Mouse (Mus musculus) gastrocnemius, postnatal 36 days (tissue): Measurements from ENCODE around the gene Prkce. TPM values are rescaled to one million over a fixed set of nuclear protein-coding genes. Genes with fewer than 3 reads are reported as not detected.
A peak's percentile ranks its signal among the peaks of the same experiment; 100 is the strongest.

Experiments
- DNase-seq, 2 experiments: peaks; one replicate each; pipeline ENCODE4 v3.0.0; 2022
- intact Hi-C: fragments of 180-260 bp; cut with DNase I; formaldehyde crosslinking; loops from one replicate; pipeline ENCODE4 v1.15.1; 2025
- total RNA-seq, 2 experiments: library from RNA; stranded (reverse); gene quantifications; 2 replicates each; pipeline ENCODE4 v1.2.3; 2021

Prkce gene
- total RNA-seq, 2 experiments from 2014 or later, result 7.9 to 8.2 TPM

- DNase-seq, result no peak
- intact Hi-C loops, result no loop called here
Measured at GRCm38 (mm10) chr17:86392475-86392874, 224.9 kb downstream of the Prkce start.

GRCm38 (mm10) chr17:86393191-86393590, 225.6 kb downstream of the Prkce start:
- intact Hi-C loops, result no loop called here
- no peak for DNase-seq

DNA sequence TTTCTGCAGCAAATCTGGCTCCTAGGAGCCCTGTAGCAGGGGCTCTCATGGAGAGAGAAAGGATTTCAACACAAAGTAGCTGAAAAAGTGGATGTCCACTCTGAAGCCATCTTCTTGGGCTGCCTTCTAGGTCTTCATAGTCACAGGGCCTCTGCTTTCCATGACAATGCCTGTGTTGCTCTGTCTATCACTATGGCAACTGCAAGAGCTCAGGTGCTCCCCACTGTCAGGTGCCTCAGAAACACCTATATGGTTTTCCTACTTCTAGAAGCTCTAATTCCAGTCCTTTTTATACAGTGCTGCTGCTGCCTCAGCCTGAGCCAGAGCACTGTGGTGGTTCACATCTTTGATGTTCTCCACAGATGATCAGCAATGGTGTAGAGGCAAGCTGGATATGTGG, 229.5 kb downstream of the Prkce start:
- no peak for DNase-seq
- intact Hi-C loops, result loop anchor here (5.0 kb wide), 1 partner anchor 45 kb away; no protein-coding TSS in a partner anchor

- intact Hi-C loops, result loop anchor here (5.0 kb wide), 1 partner anchor 45 kb away; no protein-coding TSS in a partner anchor
- DNase-seq, result no peak
Measured at GRCm38 (mm10) chr17:86397647-86398046, 230.1 kb downstream of the Prkce start.

- intact Hi-C loops, result loop anchor here (5.0 kb wide), 1 partner anchor 46 kb away; no protein-coding TSS in a partner anchor
- no peak for DNase-seq
Measured at GRCm38 (mm10) chr17:86398226-86398625, 230.6 kb downstream of the Prkce start.

DNA sequence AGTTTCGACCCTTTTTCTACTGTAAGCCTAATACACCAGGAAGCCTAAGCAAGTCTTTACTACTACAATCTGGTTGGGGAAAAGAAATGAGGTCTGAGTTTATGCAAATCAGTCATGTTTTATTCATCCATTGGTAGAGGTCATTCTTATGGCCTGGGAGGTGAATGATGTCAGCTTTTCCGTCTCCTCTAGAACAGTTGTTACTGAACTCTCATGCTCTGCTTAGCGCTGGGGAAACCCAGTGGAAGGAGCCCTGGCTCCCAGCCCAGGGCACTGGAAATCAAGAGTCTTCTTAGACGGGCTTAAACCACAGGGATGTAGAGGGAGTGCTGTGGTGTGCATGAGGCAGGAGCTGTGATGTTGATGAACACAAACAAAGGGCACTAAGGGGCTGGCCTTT, 232.4 kb downstream of the Prkce start:
- intact Hi-C loops, result no loop called here
- DNase-seq, result no peak

DNA sequence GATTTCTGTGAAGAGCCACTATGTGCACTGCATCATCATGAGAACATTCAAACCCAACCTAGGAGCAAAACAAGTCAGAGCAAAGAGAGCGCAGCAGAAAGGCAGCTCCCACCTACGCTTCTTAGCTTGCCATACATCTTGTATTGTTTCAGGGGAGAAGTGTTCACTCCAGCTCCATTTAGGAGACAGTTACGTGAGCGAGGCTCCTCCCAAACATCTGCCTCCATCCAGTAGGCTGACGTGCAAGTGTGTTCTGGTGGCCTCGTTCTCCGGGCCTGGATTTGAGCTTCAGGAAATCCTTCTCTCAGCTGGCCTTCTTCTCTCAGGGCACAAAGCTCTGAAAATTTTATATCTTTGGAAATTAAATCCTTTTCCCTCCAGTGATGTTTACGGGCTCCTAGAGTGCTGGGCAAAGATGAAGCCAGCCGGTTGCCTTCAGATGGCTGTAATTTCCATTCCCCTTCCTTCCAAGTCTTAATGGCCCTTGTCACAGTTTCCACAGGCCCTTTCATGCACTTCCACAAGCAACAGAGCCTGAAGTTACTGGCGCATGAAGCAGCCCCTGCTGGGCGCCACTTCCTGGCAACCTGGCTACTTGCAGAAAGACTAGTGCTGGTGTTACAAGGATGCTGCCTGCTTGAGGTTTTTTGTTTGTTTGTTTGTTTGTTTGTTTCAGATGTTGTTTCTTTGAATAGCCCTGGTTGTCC, 237.4 kb downstream of the Prkce start:
- intact Hi-C loops, result no loop called here
- no peak for DNase-seq

- no peak for DNase-seq
- intact Hi-C loops, result no loop called here
Measured at GRCm38 (mm10) chr17:86405644-86406043, 238.1 kb downstream of the Prkce start.

- no peak for DNase-seq
- intact Hi-C loops, result no loop called here
Measured at GRCm38 (mm10) chr17:86407921-86408613, 240.5 kb downstream of the Prkce start.

GRCm38 (mm10) chr17:86408614-86409006, 241.0 kb downstream of the Prkce start:
- intact Hi-C loops, result no loop called here
- DNase-seq, result no peak

- intact Hi-C loops, result no loop called here
- DNase-seq, result no peak
Measured at GRCm38 (mm10) chr17:86409485-86409884, 241.9 kb downstream of the Prkce start.

DNA sequence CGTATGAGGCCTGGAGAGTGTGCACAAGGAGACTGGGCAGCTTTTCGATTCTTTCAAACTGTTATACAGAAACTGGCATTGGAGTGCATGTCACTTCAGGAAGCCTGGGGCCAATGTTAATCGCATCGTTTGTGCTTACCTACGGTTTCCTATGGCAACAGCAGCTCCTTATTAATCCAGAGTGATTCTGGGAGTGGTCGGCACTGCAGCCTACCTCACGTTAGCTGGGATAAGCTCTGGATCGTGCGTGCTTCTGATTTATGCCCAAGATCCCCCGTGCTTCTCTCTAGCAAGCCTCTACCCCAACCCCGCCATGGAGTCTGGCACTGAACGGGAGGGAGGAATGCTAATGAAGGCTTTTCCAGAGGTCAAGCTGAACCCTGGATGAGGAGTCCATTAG, 242.9 kb downstream of the Prkce start:
- intact Hi-C loops, result no loop called here

GRCm38 (mm10) chr17:86412141-86412540, 244.6 kb downstream of the Prkce start:
- intact Hi-C loops, result no loop called here
- DNase-seq, result peak in 1 of 2 experiments; percentile 41

More for the DNA sequence above, 242.9 kb downstream of the Prkce start:
- DNase-seq, result no peak

- intact Hi-C loops, result no loop called here
- no peak for DNase-seq
Measured at GRCm38 (mm10) chr17:86414608-86415007, 247.0 kb downstream of the Prkce start.

GRCm38 (mm10) chr17:86415989-86416388, 248.4 kb downstream of the Prkce start:
- intact Hi-C loops, result no loop called here
- DNase-seq, result no peak

- DNase-seq, result no peak
- intact Hi-C loops, result no loop called here
Measured at GRCm38 (mm10) chr17:86418334-86418733, 250.7 kb downstream of the Prkce start.

DNA sequence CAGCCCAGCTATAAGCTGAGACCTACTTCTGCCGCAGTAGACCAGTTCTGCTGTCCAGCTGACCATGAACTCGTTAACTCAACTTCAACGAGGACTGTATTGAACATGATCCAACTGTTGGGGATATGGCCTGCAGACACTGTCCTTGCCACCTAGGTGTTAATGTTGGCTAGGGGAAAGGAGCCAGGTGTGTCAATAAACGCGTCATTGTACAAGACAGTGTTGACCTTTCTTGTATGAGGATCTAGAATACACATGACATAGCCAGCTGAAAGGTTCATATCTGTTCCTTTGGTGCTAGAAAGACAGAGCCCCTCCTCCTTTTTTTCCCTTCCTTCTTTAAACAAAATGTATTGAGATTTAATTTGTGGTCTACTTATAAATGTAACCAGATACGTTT, 251.6 kb downstream of the Prkce start:
- no peak for DNase-seq
- intact Hi-C loops, result no loop called here

- intact Hi-C loops, result loop anchor here (5.0 kb wide), 1 partner anchor 47 kb away; no protein-coding TSS in a partner anchor
Measured at GRCm38 (mm10) chr17:86420646-86421338, 253.2 kb downstream of the Prkce start.

DNA sequence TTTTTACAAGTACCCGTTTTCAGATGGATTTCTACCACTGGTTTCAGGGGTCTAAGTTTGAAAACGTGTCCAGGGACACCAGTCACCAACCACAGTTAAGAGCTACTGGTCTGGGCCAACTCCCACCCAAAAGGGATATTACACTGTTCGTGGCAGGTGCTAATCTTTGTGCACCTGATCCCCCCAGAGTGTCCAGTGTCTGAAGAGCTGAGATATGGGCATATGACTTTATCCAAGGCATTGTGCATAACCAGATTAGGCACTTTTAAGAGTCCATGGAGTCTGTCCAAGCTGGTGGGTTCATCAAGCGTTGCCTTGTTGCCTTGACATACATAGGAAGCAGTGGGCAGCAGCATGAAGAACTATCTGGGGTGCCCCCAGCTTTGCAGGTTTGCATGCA, 254.4 kb downstream of the Prkce start:
- DNase-seq, result no peak
- intact Hi-C loops, result loop anchor here (5.0 kb wide), 1 partner anchor 45 kb away; no protein-coding TSS in a partner anchor

More at GRCm38 (mm10) chr17:86420646-86421338, 253.2 kb downstream of the Prkce start:
- DNase-seq, result no peak

DNA sequence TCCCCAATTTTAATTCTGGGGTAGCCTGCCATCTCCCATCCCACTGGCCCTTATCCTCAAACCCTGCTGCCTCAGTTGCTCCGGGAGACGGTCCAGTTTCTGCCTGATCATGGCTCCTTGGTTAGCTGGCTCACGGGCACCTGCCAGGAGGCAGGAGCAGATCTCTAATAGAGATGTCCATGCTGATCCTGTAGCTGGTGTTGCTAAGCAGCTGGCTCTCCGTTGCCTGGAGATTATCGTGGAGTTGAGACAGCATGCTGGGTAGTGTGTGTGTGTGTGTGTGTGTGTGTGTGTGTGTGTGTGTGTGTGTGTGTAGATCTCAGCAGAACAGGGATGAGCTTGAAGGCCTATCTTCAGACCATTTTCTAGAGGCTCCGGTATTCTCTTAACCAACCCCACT, 262.3 kb downstream of the Prkce start:
- intact Hi-C loops, result no loop called here
- DNase-seq, result no peak

DNA sequence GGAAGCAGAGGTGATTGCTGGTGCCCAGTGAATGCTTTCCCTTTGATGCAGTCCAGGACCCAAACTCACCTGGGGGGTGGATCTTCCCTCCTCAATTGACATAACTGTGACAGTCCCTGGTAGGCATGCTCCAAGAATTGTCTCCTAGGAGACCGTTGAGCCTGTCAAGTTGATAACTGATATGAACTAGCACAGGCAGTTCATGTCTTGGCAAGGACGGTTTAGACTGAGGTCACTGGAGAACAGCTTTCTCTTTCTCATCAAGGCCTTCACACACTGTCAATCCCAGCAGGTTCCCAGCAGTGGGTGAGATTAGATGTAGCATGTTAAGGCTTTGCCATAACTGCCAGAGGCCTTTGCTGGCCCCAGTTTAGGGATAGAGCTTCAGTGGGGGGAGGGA, 265.5 kb downstream of the Prkce start:
- intact Hi-C loops, result no loop called here
- no peak for DNase-seq
